Mouse (Mus musculus) testis, adult 2 months (tissue): Measurements from ENCODE around the gene Dnah14.

Experiments used
- CTCF ChIP-seq: fragments of 200-500 bp; IDR thresholded peaks from 2 replicates; pipeline ENCODE4 v1.5.1; 2012; ENCODE audit warnings: low read depth, mild to moderate bottlenecking, inconsistent platforms, low read length, moderate library complexity; ENCODE audit not compliant: control insufficient read depth, insufficient read depth, insufficient replicate concordance
- POLR2A ChIP-seq: fragments of 200-500 bp; IDR thresholded peaks from 2 replicates; pipeline ENCODE4 v1.6.1; 2012; ENCODE audit warnings: low read depth, mild to moderate bottlenecking, inconsistent platforms, low read length, moderate library complexity; ENCODE audit not compliant: control insufficient read depth

DNA sequence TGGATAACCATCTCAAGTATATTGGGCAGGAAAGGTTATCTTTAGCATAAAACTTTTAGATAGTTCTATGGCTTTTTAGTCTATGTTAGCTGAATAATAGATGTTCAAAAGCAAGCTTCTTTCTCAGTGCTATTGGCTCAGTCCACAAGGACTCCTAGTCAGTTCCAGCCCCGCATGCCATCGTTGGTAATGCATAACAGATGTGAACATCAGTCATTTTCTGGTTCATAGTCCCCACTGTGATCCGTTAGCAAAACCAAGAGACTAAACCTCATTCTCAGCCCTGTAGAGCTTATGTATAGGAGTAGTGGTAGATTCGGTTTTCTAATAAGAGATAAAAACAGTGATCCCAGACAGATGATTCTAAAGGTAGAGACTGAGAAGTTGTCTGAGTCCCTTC is 55.0 kb downstream of the Dnah14 start:
- TF ChIP-seq POLR2A (no peak), CTCF (no peak)
